Comparison of ENCODE assay signal across 8 mouse cellular contexts in the genomic region with DNA sequence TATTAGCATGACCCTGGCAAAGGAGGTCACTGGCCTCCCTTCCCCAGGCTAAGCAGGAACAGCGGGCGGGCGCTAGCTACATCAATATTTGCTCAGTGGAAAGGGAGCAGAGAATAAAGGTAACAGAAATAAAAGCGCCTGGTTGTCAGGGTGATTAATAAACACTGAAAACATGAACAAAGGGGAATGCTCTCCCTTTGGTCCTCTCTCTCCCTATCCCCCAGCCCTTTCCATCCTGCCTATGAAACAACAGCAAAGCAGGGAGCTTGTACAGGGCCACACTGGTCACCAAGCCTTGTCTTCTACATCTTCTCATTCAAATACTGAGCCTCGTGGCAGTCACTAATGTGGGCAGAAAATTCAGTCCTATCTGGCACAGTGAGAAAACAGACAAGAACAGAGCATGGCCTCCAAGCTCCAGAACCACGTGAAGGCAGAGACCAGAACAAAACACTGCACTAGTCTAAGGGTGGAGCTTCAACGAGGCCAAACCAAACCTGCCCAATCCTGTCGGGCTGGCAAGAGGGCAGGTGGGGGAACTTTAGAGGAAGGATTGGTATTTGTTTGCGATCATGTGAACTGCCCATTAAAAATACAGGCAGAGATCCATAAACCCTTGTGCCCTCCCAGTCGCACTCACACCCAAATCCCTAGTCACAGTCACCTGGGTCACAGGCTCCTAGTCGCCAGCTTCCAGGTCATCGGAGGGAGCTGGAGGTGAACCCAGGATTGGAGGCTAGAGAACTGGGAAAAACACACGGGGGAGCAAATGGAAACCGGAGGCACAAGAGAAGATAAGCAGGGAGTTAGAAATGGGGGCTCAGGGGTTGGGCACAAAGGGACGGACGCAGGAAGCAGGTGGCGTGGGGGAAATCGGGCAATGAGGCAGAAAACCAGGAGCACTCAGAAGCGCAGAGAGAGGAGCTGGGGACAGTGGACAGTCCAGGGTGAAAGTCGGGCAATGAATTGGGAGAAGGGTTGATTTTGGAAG. TPM values are rescaled to one million over a fixed set of nuclear protein-coding genes. Genes with fewer than 3 reads are reported as not detected.
DNase-seq lines count a peak whose midpoint lies in the region; ATAC-seq and TF ChIP-seq lines count a peak whose summit lies in the region.

No protein-coding gene starts in this region.

- peak; percentile 55 for DNase-seq in gastrocnemius, adult 2 months
- no peak for DNase-seq in gastrocnemius, postnatal 4 days (ENCODE audit: low spot score in 2 of 2)
- peak; percentile 38 for DNase-seq in T-cell, adult 2 months (ENCODE audit: low spot score)
- DNase-seq in embryo, embryonic 11 days: peak; percentile 67
- DNase-seq in heart, postnatal 4 days: peak; percentile 26
- peak; percentile 45 to 48 for DNase-seq in layer of hippocampus, postnatal 10 days (ENCODE audit: low spot score in 2 of 2)

- peak overlapping the region; percentile 87 for H3K4me3 ChIP-seq in gastrocnemius, adult 2 months
- peak overlapping the region; percentile 75 for H3K4me3 ChIP-seq in small intestine, adult 2 months (ENCODE audit: low read depth, low read length)

- H3K27ac ChIP-seq in gastrocnemius, adult 2 months: peak overlapping the region; percentile 92
- H3K27ac ChIP-seq in small intestine, adult 2 months (ENCODE audit: insufficient read depth, low read depth, low read length): peak overlapping the region; percentile 95

- TF ChIP-seq POLR2A in small intestine, adult 2 months (IDR thresholded peaks at IDR 0.05; ENCODE audit: low read depth, low read length): peak; percentile 26; the same call in 1 of the 2 replicates

- no peaks in the 10 kb centered on the region for H3K27me3 ChIP-seq in small intestine, adult 2 months (ENCODE audit: control insufficient read depth, insufficient read depth, low read length)

- TF ChIP-seq CTCF in gastrocnemius, adult 2 months (IDR thresholded peaks at IDR 0.05): no peak
- TF ChIP-seq CTCF in small intestine, adult 2 months (IDR thresholded peaks at IDR 0.05; ENCODE audit: extremely low read depth, insufficient read length, insufficient replicate concordance, low read depth, low read length): peak; percentile 17; the same call in 1 of the 2 replicates

- H3K36me3 ChIP-seq in small intestine, adult 2 months (ENCODE audit: control insufficient read depth, insufficient read depth, low read length): no peaks in the 10 kb centered on the region

- H3K4me1 ChIP-seq in small intestine, adult 2 months (ENCODE audit: control insufficient read depth, insufficient read depth, insufficient read length, low read length): peaks cover 33% of the 10 kb centered on the region

- peak; percentile 5 for ATAC-seq in megakaryocyte, adult 5-6 weeks (ENCODE audit: poor library complexity, severe bottlenecking)

- intact Hi-C loops in gastrocnemius, adult 2 months (cut with DNase I): loop anchor here (5.0 kb wide), 1 partner anchor 85 kb away; no protein-coding TSS in a partner anchor

- WGBS in small intestine, adult 2 months: 5% methylated on average over 20 of the region's 20 CpGs

RNA-seq across cellular contexts. Expression of a gene that starts 0.9 kb away (rescaled TPM):
- total RNA-seq in gastrocnemius, adult 2 months (2021): 10 to 100 TPM; 19.4 to 20.1 TPM
- total RNA-seq in gastrocnemius, postnatal 4 days (2021): 10 to 100 TPM; 11.5 to 15.7 TPM
- total RNA-seq in heart, postnatal 4 days (2021): 1 to 10 TPM; 8.4 to 9.6 TPM
- total RNA-seq in layer of hippocampus, postnatal 10 days (2021): 10 to 100 TPM; 18.3 to 22.5 TPM
- total RNA-seq in megakaryocyte, adult 5-6 weeks (2015): 1.3 and 2.7 TPM in 2 replicates
- 1.4 TPM in 2 replicates for total RNA-seq in megakaryocyte, adult 5-6 weeks (2017)
- polyA plus RNA-seq in small intestine, adult 2 months (2012; rRNA removed): 24.1 and 40.2 TPM in 2 replicates

RNA-seq across cellular contexts. Expression of a gene that starts 19.2 kb away (rescaled TPM):
- 1 to 10 TPM; 4.0 to 8.8 TPM for total RNA-seq in gastrocnemius, adult 2 months (2021)
- 1 to 10 TPM; 3.8 to 4.0 TPM for total RNA-seq in gastrocnemius, postnatal 4 days (2021)
- total RNA-seq in heart, postnatal 4 days (2021): 10 to 100 TPM in 1 of 2 experiments, 1 to 10 TPM in 1; 9.8 to 10.2 TPM
- 1 to 10 TPM; 1.7 to 2.0 TPM for total RNA-seq in layer of hippocampus, postnatal 10 days (2021)
- total RNA-seq in megakaryocyte, adult 5-6 weeks (2015): 1.7 and 5.4 TPM in 2 replicates
- 1.4 and 2.7 TPM in 2 replicates for total RNA-seq in megakaryocyte, adult 5-6 weeks (2017)
- polyA plus RNA-seq in small intestine, adult 2 months (2012; rRNA removed): 9.4 and 28.5 TPM in 2 replicates

RNA-seq across cellular contexts. Expression of a gene that starts 41.9 kb away (rescaled TPM):
- total RNA-seq in gastrocnemius, adult 2 months (2021): 1 to 10 TPM; 3.1 to 3.2 TPM
- total RNA-seq in gastrocnemius, postnatal 4 days (2021): 1 to 10 TPM; 5.0 to 9.0 TPM
- total RNA-seq in heart, postnatal 4 days (2021): 1 to 10 TPM; 1.3 to 2.0 TPM
- total RNA-seq in layer of hippocampus, postnatal 10 days (2021): 1 to 10 TPM; 2.8 to 4.8 TPM
- total RNA-seq in megakaryocyte, adult 5-6 weeks (2015): not detected in 2 replicates
- not detected in 2 replicates for total RNA-seq in megakaryocyte, adult 5-6 weeks (2017)
- 139 and 542 TPM in 2 replicates for polyA plus RNA-seq in small intestine, adult 2 months (2012; rRNA removed)

Comparison
In these comparisons a context has a peak if more than half of its experiments do, and no peak if none do; other contexts are left out.
1. DNase-seq: peak in gastrocnemius, adult 2 months (single experiment), T-cell, adult 2 months (single experiment), embryo, embryonic 11 days (single experiment), heart, postnatal 4 days (single experiment) and layer of hippocampus, postnatal 10 days (2 of 2); none in gastrocnemius, postnatal 4 days (0 of 2).